Mouse (Mus musculus): ENCODE results near the gene Ccdc7a. TPM values are rescaled to one million over a fixed set of nuclear protein-coding genes. Genes with fewer than 3 reads are reported as not detected.
A peak's percentile ranks its signal among the peaks of the same experiment; 100 is the strongest.

The Ccdc7a gene
- total RNA-seq, 2 experiments from 2014 or later, result not detected

DNA sequence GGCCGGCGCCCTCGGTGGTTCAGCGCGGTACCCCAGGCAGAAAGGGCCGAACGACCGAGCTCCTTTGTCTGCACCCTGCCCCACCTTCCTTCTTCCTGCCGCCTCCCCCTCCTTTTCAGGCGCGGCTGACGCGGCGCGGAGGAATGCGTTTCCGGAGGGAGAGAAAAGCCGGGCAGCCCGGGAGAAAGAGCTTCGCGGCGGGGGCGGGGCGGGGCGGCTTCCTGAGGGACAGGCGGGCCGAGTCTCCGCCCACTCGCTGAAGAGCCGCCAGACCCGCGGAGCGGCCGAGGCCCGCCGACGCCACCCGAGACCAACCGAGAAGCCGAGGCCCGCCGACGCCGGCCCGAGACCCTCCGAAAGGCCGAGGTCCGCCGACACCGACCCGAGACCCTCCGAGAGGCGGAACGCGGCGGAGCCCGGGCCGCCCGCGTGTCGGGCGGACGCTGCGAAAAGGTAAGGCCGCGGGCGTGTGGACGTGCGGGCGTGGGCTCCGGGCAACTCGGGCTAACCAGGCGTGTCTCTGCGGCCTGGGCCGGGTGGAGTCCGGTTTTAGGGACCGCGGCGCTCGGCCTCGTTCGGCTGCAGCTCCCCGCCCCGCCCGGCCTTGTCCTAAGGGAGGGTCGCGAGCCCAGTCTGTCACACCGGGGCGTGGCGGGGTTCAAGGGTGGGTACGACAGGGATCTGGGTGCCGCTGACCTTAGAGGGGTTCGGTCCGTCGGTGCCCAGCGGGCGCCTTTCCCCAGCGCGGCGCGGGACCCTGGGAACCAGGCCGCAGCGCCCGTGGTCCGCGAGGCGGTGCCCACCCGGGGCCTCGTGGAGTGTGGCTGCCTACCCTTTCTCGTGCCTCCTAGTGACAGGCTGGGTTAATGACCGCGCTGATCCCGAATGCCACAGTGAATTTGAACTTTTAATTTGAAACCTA is 379.5 kb downstream of the Ccdc7a start, which contains the start of gene Itgb1:
Gene Itgb1, plus strand, starts transcription at position 148 of the 922 bp plus-strand sequence.
- DNase-seq, result peak; percentile 96

DNA sequence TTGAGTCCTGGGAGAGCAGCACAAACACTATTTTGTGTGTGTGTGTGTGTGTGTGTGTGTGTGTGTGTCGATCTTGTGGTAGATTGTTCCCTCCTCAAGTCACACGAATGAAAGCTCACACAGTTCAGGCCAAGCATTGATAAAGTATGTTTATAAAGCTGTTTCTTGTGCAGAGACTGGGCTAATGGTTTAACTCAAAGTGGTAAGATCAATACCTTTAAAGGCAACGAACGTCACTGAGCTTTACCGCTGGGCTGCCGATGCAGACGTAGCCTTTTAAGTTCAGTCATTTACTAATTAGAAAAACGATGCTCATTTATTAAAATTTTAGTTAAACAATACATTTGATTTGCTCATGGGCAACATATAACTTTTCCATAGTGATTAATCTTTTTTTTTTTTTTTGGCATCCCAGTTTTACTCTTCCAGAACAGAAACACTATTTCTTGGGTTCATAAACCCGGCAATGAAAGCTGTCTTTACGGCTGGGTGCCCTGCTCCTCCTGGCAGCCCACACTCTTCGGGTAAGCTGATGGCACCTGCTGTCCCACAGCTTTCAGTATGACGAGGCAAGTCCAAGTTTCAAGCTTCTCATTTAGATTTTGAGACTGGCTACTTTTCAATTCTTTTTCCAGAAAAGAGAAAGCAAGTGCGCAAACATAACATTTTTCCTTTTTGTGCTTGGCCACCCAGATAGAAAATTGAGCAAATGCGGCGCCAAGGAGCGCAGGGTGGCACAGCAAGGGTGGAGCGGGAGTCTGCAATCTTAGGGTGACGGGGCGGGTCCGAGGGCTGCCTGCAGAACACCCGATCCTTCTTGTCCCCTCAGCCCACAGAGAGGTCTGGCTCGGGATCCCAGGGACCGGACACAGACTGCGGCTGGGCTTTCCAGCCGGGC is 380.5 kb downstream of the Ccdc7a start:
- peak; percentile 19 for DNase-seq

Other genes starting within 250 kb of the Ccdc7a start
- not detected for gene Ccdc7b, start 1.6 kb upstream of the Ccdc7a start, total RNA-seq (2021)
- gene Gm10999, start 66.1 kb upstream of the Ccdc7a start, total RNA-seq (2021), result not detected
- 10 to 100 TPM; 15.1 to 18.5 TPM for gene 2610044O15Rik8, start 168.9 kb upstream of the Ccdc7a start, total RNA-seq (2021)